Mouse (Mus musculus): ENCODE results near the gene Gm9944.

Gene Gm9944

GRCm38 (mm10) chr4:144453217-144453616, at the start of gene Gm9944:
TSS of gene Gm9944 (minus strand) at chr4:144453317.
- DNase-seq, result no peak

GRCm38 (mm10) chr4:144493331-144493730, 40.2 kb upstream of the Gm9944 start:
- DNase-seq, result no peak

GRCm38 (mm10) chr4:144468091-144468490, 15.0 kb upstream of the Gm9944 start:
- DNase-seq, result no peak

GRCm38 (mm10) chr4:144465206-144465605, 12.1 kb upstream of the Gm9944 start:
- no peak for DNase-seq

GRCm38 (mm10) chr4:144463656-144464055, 10.5 kb upstream of the Gm9944 start, which contains the start of gene Aadacl3:
TSS of gene Aadacl3 (minus strand) at chr4:144463756.
- no peak for DNase-seq

- no peak for DNase-seq
Observed at GRCm38 (mm10) chr4:144448546-144448945, 4.6 kb downstream of the Gm9944 start.

- no peak for DNase-seq
Observed at GRCm38 (mm10) chr4:144441582-144441981, 11.5 kb downstream of the Gm9944 start.

GRCm38 (mm10) chr4:144441095-144441494, 12.0 kb downstream of the Gm9944 start:
- no peak for DNase-seq

- no peak for DNase-seq
Observed at GRCm38 (mm10) chr4:144438672-144439071, 14.4 kb downstream of the Gm9944 start, which contains the start of gene 1700012P22Rik. TSS of gene 1700012P22Rik (minus strand) at chr4:144438772.

GRCm38 (mm10) chr4:144433216-144433615, 19.9 kb downstream of the Gm9944 start:
- no peak for DNase-seq

- DNase-seq, result no peak
Observed at GRCm38 (mm10) chr4:144430723-144431122, 22.4 kb downstream of the Gm9944 start.

- peak; percentile 8 for DNase-seq
Observed at GRCm38 (mm10) chr4:144428868-144429267, 24.2 kb downstream of the Gm9944 start.

- no peak for DNase-seq
Observed at GRCm38 (mm10) chr4:144424590-144424989, 28.5 kb downstream of the Gm9944 start.

- no peak for DNase-seq
Observed at GRCm38 (mm10) chr4:144420644-144421043, 32.5 kb downstream of the Gm9944 start.

GRCm38 (mm10) chr4:144408290-144408689, 44.8 kb downstream of the Gm9944 start, which contains the start of gene Pramef12:
TSS of gene Pramef12 (minus strand) at chr4:144408464.
- DNase-seq, result no peak

- no peak for DNase-seq
Observed at GRCm38 (mm10) chr4:144406261-144406660, 46.9 kb downstream of the Gm9944 start.

- peak; percentile 40 for DNase-seq
Observed at GRCm38 (mm10) chr4:144404456-144405086, 48.5 kb downstream of the Gm9944 start.
